ENCODE assay signal across 11 mouse cellular contexts in the genomic region with DNA sequence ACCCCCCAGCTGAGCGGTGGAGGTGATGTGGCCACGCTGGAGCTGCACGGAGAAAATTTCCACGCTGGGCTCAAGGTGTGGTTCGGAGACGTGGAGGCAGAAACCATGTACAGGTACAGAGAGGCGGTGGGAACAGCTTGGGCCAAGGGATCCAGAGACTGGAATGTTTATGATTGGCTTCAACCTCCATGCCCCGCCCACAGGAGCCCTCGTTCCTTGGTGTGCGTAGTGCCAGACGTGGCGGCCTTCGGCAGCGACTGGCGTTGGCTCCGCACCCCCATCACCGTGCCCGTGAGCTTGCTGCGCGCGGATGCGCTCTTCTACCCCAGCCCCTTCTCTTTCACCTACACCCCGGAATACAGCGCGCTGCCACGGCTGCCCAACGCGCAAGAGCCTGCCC. TPM values are rescaled to one million over a fixed set of nuclear protein-coding genes. Genes with fewer than 3 reads are reported as not detected.
A peak's percentile ranks its signal among the peaks of the same experiment; 100 is the strongest.
DNase-seq lines count a peak whose midpoint lies in the region; ATAC-seq and TF ChIP-seq lines count a peak whose summit lies in the region.
"Had no signal": no experiment of that assay in that cellular context is flagged by ENCODE, and none has a peak within 500 bp of the region (broad histone marks: within the 10 kb centered on the region; RNA-seq: fewer than 3 reads in every experiment).

No protein-coding gene starts in this region.

- peaks cover 29% of the 10 kb centered on the region for H3K27me3 ChIP-seq in liver, embryonic 11.5 days (replicated peaks; ENCODE audit: control insufficient read depth, insufficient read depth, low read length)
- H3K27me3 ChIP-seq in forebrain, embryonic 10.5 days (ENCODE audit: poor library complexity, severe bottlenecking): peaks cover 59% of the 10 kb centered on the region
- H3K27me3 ChIP-seq in intestine, embryonic 16.5 days (replicated peaks; ENCODE audit: control insufficient read depth, insufficient read depth, low read length): no peaks in the 10 kb centered on the region
- peaks cover 16% of the 10 kb centered on the region for H3K27me3 ChIP-seq in midbrain, postnatal 0 days (ENCODE audit: insufficient read depth, low read length)

- ATAC-seq in liver, embryonic 11.5 days (replicated peaks; ENCODE audit: low FRiP score): no peak
- peak; percentile 51 for ATAC-seq in intestine, embryonic 16.5 days
- ATAC-seq in midbrain, postnatal 0 days (ENCODE audit: low FRiP score): no peak
- ATAC-seq in frontal cortex, adult (ENCODE audit: low TSS enrichment): no peak

- no peak for DNase-seq in liver, embryonic 11.5 days (ENCODE audit: low spot score)
- DNase-seq in liver: no peak
- no peak for DNase-seq in forebrain, embryonic 10.5 days (ENCODE audit: extremely low spot score, low spot score)
- DNase-seq in midbrain, postnatal 0 days (ENCODE audit: low spot score): no peak
- DNase-seq in T-cell, adult 2 months (ENCODE audit: low spot score): no peak
- no peak for DNase-seq in urinary bladder, adult 18-20 months (ENCODE audit: low spot score in 2 of 2)

- peak overlapping the region; percentile 21; the same call in 1 of the 2 replicates for H3K4me3 ChIP-seq in liver, embryonic 11.5 days (ENCODE audit: low read depth, low read length)
- peak overlapping the region; percentile 29; the same call in 1 of the 2 replicates for H3K4me3 ChIP-seq in forebrain, embryonic 10.5 days
- peak overlapping the region; percentile 28 for H3K4me3 ChIP-seq in intestine, embryonic 16.5 days (ENCODE audit: low read length)
- H3K4me3 ChIP-seq in midbrain, postnatal 0 days (ENCODE audit: low read depth, low read length): 0 out of 2 replicates have a peak overlapping the region, but pooled peaks have one; percentile 9

- no peaks in the 10 kb centered on the region for H3K9me3 ChIP-seq in liver, embryonic 11.5 days (ENCODE audit: control insufficient read depth, low read length)
- no peaks in the 10 kb centered on the region for H3K9me3 ChIP-seq in forebrain, embryonic 10.5 days
- no peaks in the 10 kb centered on the region for H3K9me3 ChIP-seq in intestine, embryonic 16.5 days (ENCODE audit: control insufficient read depth, low read length)
- no peaks in the 10 kb centered on the region for H3K9me3 ChIP-seq in midbrain, postnatal 0 days (ENCODE audit: low read length)

- peak overlapping the region; percentile 44; the same call in 1 of the 2 replicates for H3K4me2 ChIP-seq in liver, embryonic 11.5 days
- H3K4me2 ChIP-seq in intestine, embryonic 16.5 days (ENCODE audit: low read depth, low read length): peak overlapping the region; percentile 44
- H3K4me2 ChIP-seq in midbrain, postnatal 0 days (ENCODE audit: low read depth, low read length, poor library complexity, severe bottlenecking): peak overlapping the region; percentile 37

- WGBS in liver, embryonic 11.5 days: 25% methylated on average over 28 of the region's 28 CpGs
- WGBS in forebrain, embryonic 10.5 days: 24% methylated on average over 28 of the region's 28 CpGs
- 27% methylated on average over 28 of the region's 28 CpGs for WGBS in intestine, embryonic 16.5 days
- WGBS in midbrain, postnatal 0 days: 22% methylated on average over 28 of the region's 28 CpGs

- no peaks in the 10 kb centered on the region for H3K4me1 ChIP-seq in liver, embryonic 11.5 days (replicated peaks; ENCODE audit: control insufficient read depth, insufficient read depth, low read length)
- H3K4me1 ChIP-seq in forebrain, embryonic 10.5 days: peaks cover 19% of the 10 kb centered on the region
- H3K4me1 ChIP-seq in intestine, embryonic 16.5 days (ENCODE audit: control insufficient read depth, insufficient read depth, low read length): peaks cover 4% of the 10 kb centered on the region
- H3K4me1 ChIP-seq in midbrain, postnatal 0 days (ENCODE audit: insufficient read depth, low read length): no peaks in the 10 kb centered on the region

- TF ChIP-seq CTCF in midbrain, postnatal 0 days (IDR thresholded peaks at IDR 0.05): no peak

- H3K9ac ChIP-seq in liver, embryonic 11.5 days (ENCODE audit: low read depth, low read length): no peak overlapping the region
- peak overlapping the region; percentile 45; the same call in 1 of the 2 replicates for H3K9ac ChIP-seq in intestine, embryonic 16.5 days (ENCODE audit: low read depth, low read length)
- no peak overlapping the region for H3K9ac ChIP-seq in midbrain, postnatal 0 days (replicated peaks; ENCODE audit: low read length, poor library complexity, severe bottlenecking)
- H3K9ac ChIP-seq: liver, embryonic 14.5 days had no signal

- no peak overlapping the region for H3K27ac ChIP-seq in liver, embryonic 11.5 days (ENCODE audit: low read depth, low read length)
- H3K27ac ChIP-seq in forebrain, embryonic 10.5 days: no peak overlapping the region
- H3K27ac ChIP-seq in intestine, embryonic 16.5 days (ENCODE audit: low read length): no peak overlapping the region
- no peak overlapping the region for H3K27ac ChIP-seq in midbrain, postnatal 0 days (ENCODE audit: low read depth, low read length)
- H3K27ac ChIP-seq: liver, embryonic 14.5 days had no signal

- no peaks in the 10 kb centered on the region for H3K36me3 ChIP-seq in liver, embryonic 11.5 days (ENCODE audit: control insufficient read depth, insufficient read depth, low read length)
- no peaks in the 10 kb centered on the region for H3K36me3 ChIP-seq in forebrain, embryonic 10.5 days (replicated peaks)
- H3K36me3 ChIP-seq in intestine, embryonic 16.5 days (ENCODE audit: control insufficient read depth, insufficient read depth, low read length): no peaks in the 10 kb centered on the region
- H3K36me3 ChIP-seq in midbrain, postnatal 0 days (ENCODE audit: insufficient read depth, low read length): no peaks in the 10 kb centered on the region

RNA-seq across cellular contexts. Expression of a gene that starts 9.2 kb away (rescaled TPM):
- 0.14 and 0.32 TPM in 2 replicates for polyA plus RNA-seq in liver, embryonic 11.5 days (2014; fragmentation: Nextera tagmentation; extraction: Ambion mirVana)
- polyA plus RNA-seq in forebrain, embryonic 10.5 days (2016; fragmentation: Nextera tagmentation; extraction: Ambion mirVana): not detected in 2 replicates
- polyA plus RNA-seq in intestine, embryonic 16.5 days (2015; fragmentation: Nextera tagmentation; extraction: Ambion mirVana): 8.3 and 9.0 TPM in 2 replicates
- total RNA-seq in midbrain, postnatal 0 days (2014; rRNA removed): 1.9 and 2.0 TPM in 2 replicates
- polyA plus RNA-seq in midbrain, postnatal 0 days (2015; fragmentation: Nextera tagmentation; extraction: Ambion mirVana): 1.9 and 2.1 TPM in 2 replicates
- total RNA-seq: hematopoietic stem cell, adult 5-6 weeks; MEL had no signal

RNA-seq across cellular contexts. Expression of a gene that starts 11.2 kb away (rescaled TPM):
- polyA plus RNA-seq in liver, embryonic 11.5 days (2014; fragmentation: Nextera tagmentation; extraction: Ambion mirVana): 0.04 and 0.12 TPM in 2 replicates
- polyA plus RNA-seq in forebrain, embryonic 10.5 days (2016; fragmentation: Nextera tagmentation; extraction: Ambion mirVana): not detected in 2 replicates
- 25.1 and 25.4 TPM in 2 replicates for polyA plus RNA-seq in intestine, embryonic 16.5 days (2015; fragmentation: Nextera tagmentation; extraction: Ambion mirVana)
- 0.77 TPM in 1 of 2 replicates, not detected in the other for total RNA-seq in midbrain, postnatal 0 days (2014; rRNA removed)
- 0.04 TPM in 1 of 2 replicates, not detected in the other for polyA plus RNA-seq in midbrain, postnatal 0 days (2015; fragmentation: Nextera tagmentation; extraction: Ambion mirVana)
- total RNA-seq: hematopoietic stem cell, adult 5-6 weeks; MEL had no signal

RNA-seq across cellular contexts. Expression of a gene that starts 25.3 kb away (rescaled TPM):
- 9.4 and 11.6 TPM in 2 replicates for polyA plus RNA-seq in liver, embryonic 11.5 days (2014; fragmentation: Nextera tagmentation; extraction: Ambion mirVana)
- 0.22 and 0.36 TPM in 2 replicates for polyA plus RNA-seq in forebrain, embryonic 10.5 days (2016; fragmentation: Nextera tagmentation; extraction: Ambion mirVana)
- 2.3 and 2.7 TPM in 2 replicates for polyA plus RNA-seq in intestine, embryonic 16.5 days (2015; fragmentation: Nextera tagmentation; extraction: Ambion mirVana)
- not detected in 2 replicates for total RNA-seq in midbrain, postnatal 0 days (2014; rRNA removed)
- polyA plus RNA-seq in midbrain, postnatal 0 days (2015; fragmentation: Nextera tagmentation; extraction: Ambion mirVana): 0.27 and 0.36 TPM in 2 replicates
- total RNA-seq: MEL had no signal

RNA-seq across cellular contexts. Expression of a gene that starts 29.5 kb away (rescaled TPM):
- 38.9 and 39.2 TPM in 2 replicates for polyA plus RNA-seq in liver, embryonic 11.5 days (2014; fragmentation: Nextera tagmentation; extraction: Ambion mirVana)
- 19.6 and 22.7 TPM in 2 replicates for polyA plus RNA-seq in forebrain, embryonic 10.5 days (2016; fragmentation: Nextera tagmentation; extraction: Ambion mirVana)
- 130 and 138 TPM in 2 replicates for polyA plus RNA-seq in intestine, embryonic 16.5 days (2015; fragmentation: Nextera tagmentation; extraction: Ambion mirVana)
- total RNA-seq in midbrain, postnatal 0 days (2014; rRNA removed): 13.8 and 20.3 TPM in 2 replicates
- polyA plus RNA-seq in midbrain, postnatal 0 days (2015; fragmentation: Nextera tagmentation; extraction: Ambion mirVana): 18.3 and 19.3 TPM in 2 replicates
- total RNA-seq: MEL had no signal

RNA-seq across cellular contexts. Expression of a gene that starts 42.6 kb away (rescaled TPM):
- 49.1 and 52.8 TPM in 2 replicates for polyA plus RNA-seq in liver, embryonic 11.5 days (2014; fragmentation: Nextera tagmentation; extraction: Ambion mirVana)
- polyA plus RNA-seq in forebrain, embryonic 10.5 days (2016; fragmentation: Nextera tagmentation; extraction: Ambion mirVana): 57.9 and 59.5 TPM in 2 replicates
- polyA plus RNA-seq in intestine, embryonic 16.5 days (2015; fragmentation: Nextera tagmentation; extraction: Ambion mirVana): 54.0 and 56.4 TPM in 2 replicates
- 194 and 206 TPM in 2 replicates for total RNA-seq in midbrain, postnatal 0 days (2014; rRNA removed)
- polyA plus RNA-seq in midbrain, postnatal 0 days (2015; fragmentation: Nextera tagmentation; extraction: Ambion mirVana): 103 and 108 TPM in 2 replicates

Comparison
In these comparisons a context has a peak if more than half of its experiments do, and no peak if none do; other contexts are left out.
1. RNA of a gene that starts 11.2 kb away (polyA plus RNA-seq): 25.1 to 25.4 TPM in intestine, embryonic 16.5 days; 0.04 to 0.12 TPM in liver, embryonic 11.5 days, 0.04 TPM in midbrain, postnatal 0 days and not detected in forebrain, embryonic 10.5 days; every median in the first group is over 10 times any median in the second.
2. Peak in every context shown above with its lines, with median percentiles within 50 percentile points of each other: H3K4me2 ChIP-seq and H3K4me3 ChIP-seq.